Mouse (Mus musculus) thymus, postnatal 14 days (tissue): ENCODE measurements around the gene Ttc17.

ENCODE experiments used
- DNase-seq: peaks from one replicate; pipeline ENCODE4 v3.0.0; 2021

Gene Ttc17

DNA sequence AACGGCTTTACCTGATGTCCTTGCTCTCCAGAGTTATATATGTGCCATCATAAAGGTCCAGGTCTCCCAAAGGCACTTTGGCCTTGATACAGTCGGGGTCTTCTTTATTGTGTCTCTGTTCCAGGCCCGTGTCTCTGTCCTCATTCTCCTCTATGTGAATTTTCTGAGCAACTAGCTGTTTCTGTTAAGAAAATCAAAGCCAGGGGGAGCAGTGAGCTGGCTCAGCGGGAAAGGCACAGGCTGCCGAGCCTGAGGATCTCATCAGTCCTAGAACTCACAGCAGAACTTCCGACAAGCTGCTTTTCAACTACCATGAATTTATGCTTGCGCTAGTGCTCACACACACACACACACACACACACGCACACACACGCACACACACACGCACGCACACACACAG is 27.8 kb downstream of the Ttc17 start:
- DNase-seq = no peak

- peak; percentile 18 for DNase-seq
Measured at GRCm38 (mm10) chr2:94371093-94371492, 35.4 kb downstream of the Ttc17 start.

DNA sequence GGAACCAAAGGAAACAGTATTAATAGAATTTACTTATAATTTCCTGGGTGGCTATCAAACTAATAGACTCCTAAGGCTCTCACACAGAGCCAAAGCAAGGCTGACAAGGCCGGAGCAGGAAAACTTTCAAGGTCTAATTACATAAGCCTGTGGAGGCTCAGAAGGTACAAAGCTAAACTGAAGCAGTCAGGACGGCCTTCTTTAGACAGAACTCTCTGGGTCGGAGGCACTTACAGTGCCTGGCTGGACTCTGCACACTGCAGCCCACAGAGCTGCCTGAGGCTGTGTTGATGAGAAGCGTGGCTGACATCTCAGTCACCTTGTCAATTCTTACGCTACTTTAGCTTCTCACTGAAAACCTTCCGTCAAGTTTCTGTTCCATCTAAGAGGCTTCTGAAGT is 42.7 kb downstream of the Ttc17 start:
- DNase-seq = no peak

DNA sequence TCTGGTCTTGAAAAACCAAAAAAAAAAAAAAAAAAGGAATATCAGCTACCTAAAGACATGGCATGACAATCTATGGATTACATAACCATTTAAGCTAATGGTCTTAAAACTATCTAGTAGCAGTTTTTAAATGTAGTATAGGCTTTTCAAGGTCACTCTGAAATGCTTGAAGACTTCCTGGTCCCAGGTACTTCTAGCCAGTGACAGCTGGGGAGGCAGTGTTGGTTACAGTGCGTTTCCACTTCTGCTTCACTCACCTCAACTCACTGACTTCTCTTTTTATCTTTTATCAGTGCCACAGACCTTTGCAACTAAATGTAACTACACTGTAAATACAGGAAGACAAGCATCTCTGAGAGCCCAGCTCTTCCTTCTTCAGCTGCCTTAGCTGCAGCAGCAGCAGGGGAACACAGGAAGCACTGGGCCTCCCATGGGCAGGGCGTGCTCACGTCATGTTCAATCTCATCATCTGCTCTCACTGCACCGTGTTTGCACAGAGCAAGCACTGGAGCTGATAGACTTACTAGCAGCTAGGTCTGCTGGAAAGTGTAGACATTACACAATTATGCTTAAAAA is 46.0 kb downstream of the Ttc17 start:
- DNase-seq = peak; percentile 32

GRCm38 (mm10) chr2:94348165-94348591 is 58.3 kb downstream of the Ttc17 start:
- no peak for DNase-seq

GRCm38 (mm10) chr2:94346746-94347145 is 59.7 kb downstream of the Ttc17 start:
- no peak for DNase-seq

GRCm38 (mm10) chr2:94344624-94345023 is 61.9 kb downstream of the Ttc17 start:
- DNase-seq = no peak

GRCm38 (mm10) chr2:94343290-94344285 is 62.9 kb downstream of the Ttc17 start:
- no peak for DNase-seq

DNA sequence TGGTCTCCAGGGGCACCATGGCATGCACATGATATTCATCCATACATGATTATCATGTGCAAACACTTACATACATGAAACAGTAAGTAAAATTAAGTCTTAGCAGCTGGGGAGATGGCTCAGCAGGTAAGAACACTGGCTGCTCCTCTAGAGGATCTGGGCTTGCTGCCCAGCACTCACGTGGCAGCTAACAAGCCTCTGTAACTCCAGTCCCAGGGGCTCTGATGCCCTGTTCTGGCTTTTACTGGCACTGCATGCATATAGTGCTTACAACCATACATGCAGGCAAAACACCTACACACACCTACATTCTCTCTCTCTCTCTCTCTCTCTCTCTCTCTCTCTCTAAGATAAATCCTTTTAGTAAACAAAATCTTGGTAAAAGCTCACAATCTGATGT is 65.7 kb downstream of the Ttc17 start:
- no peak for DNase-seq

DNA sequence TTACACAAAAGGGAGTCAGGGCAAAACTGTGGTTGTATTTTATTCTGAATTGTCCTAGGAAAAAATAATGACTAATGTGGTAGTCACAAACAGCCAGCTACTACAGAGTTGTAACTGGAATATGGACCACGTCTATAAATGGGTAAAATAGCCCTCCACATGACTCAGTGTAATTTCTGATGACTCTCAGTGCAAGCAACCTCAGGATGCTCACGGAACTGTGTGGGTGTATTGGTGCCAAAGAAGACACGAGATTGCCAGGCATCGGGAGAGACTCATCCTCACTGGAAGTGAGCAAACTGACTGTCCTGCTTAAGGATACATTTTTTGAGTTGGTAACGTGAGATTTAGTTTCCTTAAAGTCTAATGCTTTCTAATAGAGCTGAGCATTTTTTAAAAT is 67.0 kb downstream of the Ttc17 start:
- DNase-seq = no peak

GRCm38 (mm10) chr2:94336336-94336735 is 70.2 kb downstream of the Ttc17 start:
- DNase-seq = no peak

- DNase-seq = no peak
Measured at GRCm38 (mm10) chr2:94334742-94335046, 71.8 kb downstream of the Ttc17 start.

GRCm38 (mm10) chr2:94333841-94334741 is 72.4 kb downstream of the Ttc17 start:
- no peak for DNase-seq

- DNase-seq = no peak
Measured at GRCm38 (mm10) chr2:94333086-94333485, 73.4 kb downstream of the Ttc17 start.

DNA sequence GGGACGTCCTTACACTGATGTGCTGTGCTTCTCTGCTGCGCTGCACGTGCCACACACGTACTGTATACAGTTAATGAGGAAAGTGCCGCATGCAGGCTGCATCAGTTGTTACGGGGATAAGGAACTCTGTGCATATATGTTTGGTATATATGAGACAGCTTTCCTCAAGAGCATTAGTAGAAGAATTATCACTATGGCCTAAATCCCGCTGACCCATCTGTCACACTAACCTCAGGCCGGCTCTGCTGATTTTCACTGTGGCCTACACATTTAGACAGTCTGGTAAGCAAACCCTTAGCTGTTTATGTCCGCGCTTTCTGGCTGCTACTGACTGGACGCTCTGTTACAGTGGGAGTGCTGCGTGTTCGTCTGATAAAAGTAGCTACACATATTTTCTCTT is 77.2 kb downstream of the Ttc17 start:
- DNase-seq = no peak

DNA sequence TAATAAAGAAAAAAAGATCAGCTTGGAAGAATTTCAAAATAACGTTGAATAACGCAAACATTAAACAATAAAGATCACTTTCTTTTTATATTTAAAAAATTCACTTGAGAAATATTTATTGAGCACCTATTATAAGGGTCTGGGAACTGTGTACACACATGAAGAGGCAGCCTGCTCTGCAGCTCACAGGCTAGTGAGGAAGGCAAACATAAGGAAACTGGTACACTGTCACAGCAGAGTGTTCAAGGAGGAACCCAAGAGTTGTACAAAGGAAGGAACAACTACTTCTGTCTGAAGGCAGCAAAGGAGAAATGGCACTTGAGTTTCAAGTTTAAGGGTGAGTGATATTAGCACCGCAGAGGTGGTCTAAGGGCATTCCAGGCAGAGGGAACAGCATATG is 78.7 kb downstream of the Ttc17 start:
- no peak for DNase-seq

DNA sequence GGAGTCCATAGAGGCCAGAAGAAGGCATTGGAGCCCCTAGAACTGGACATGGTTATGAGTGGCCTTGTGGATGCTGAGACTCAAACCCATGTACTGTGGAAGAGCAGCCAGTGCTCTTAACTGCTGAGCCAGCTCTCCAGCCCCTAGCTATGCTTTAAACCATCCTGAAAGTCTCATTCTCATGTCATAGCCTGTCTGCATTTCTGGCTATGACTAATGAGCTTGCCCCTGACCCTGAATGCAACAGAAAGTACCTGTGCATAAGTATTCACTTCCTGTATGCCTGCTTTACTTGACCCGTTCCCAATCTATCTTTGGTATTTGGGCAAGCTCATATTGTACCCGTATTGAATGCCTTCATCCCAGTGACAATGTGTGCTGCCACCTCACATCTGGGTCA is 86.7 kb downstream of the Ttc17 start:
- no peak for DNase-seq

DNA sequence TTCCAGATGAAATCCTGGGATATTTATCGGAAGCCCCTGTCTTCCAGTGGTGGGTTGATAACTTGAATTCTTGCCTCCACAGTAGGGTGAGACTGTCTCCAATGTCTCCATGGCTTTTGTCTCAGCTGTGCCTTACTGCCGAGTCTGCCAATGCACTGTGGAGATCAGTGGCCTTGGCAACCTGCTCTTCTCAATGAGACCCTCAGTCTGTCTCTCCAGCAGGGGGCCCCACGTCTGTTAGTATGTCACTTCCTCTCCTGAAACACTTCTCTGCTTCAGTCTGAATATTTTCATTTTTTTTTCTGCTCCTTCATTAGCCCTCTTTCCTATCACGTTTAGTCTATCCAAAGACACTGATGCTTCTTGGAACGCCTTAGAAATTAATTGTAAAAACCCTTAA is 90.0 kb downstream of the Ttc17 start:
- DNase-seq = peak; percentile 16

- DNase-seq = no peak
Measured at GRCm38 (mm10) chr2:94303984-94304383, 102.5 kb downstream of the Ttc17 start.

- DNase-seq = no peak
Measured at GRCm38 (mm10) chr2:94302393-94302792, 104.1 kb downstream of the Ttc17 start.

- no peak for DNase-seq
Measured at GRCm38 (mm10) chr2:94301749-94302148, 104.7 kb downstream of the Ttc17 start.

GRCm38 (mm10) chr2:94297467-94297866 is 109.0 kb downstream of the Ttc17 start:
- no peak for DNase-seq

DNA sequence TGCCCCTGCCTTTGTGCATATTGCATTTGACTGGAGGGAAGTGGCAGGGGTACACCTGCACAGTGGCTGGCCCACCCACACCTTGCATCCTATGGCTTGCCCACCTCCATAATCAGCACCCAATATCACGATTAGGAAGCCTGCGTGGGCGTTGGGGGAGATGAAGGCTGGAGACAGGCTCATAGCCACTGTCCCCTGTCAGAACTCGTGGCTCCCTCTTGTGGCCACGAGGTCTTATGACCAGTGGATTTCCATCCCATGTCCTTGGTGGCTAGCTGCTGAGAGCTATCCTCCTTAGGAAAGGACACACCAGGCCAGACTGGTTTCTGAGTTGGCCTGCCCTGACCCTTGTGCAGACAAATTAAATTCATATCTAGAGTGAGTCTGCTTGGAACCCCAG is 116.0 kb downstream of the Ttc17 start:
- peak; percentile 52 for DNase-seq
